Mouse (Mus musculus) adrenal gland (tissue): ENCODE data around the gene Dhrs13.

Experiments used
- intact Hi-C: fragments of 180-260 bp; cut with DNase I; formaldehyde crosslinking; loops from one replicate; pipeline ENCODE4 v1.15.1; 2025
- microRNA-seq, 2 experiments: library from miRNA; unstranded; fragments of <30 nt; microRNA quantifications; one replicate each; pipeline ENCODE4; 2019

Gene Dhrs13

GRCm38 (mm10) chr11:78086925-78087479, 54.9 kb downstream of the Dhrs13 start:
- intact Hi-C loops = no loop called here

Small RNA genes lying within 50 kb of the gene (microRNA-seq; reads per million reads assigned to microRNA genes)
- gene Mir144 = 23.8 to 320 reads per million in 2 experiments
- gene Mir451a = 0 reads per million in 2 experiments
- gene Mir451b = 0 reads per million in 2 experiments
